Mouse (Mus musculus): Measurements from ENCODE around the gene Olfr555.

DNA sequence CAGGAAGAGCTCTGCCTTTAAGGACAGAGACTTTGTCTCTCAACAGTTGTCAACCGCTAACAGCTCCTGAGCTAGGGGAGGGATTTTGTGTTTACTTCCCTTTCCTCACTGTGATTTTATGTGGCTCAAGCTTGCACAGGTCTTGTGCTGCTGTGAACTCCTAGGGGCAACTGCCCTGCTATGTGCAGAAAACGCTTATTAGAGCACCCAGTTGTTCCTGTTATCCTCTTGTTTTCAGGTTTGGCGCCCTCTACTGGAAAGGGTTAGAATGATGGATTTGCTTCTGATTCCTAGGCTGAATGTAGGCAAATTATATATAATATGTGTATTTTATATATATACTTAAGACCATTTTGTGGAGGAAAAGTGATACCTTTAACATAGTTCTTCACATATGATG, 22.0 kb upstream of the Olfr555 start:
- TF ChIP-seq POLR2A (IDR thresholded peaks at IDR 0.05; ENCODE audit: insufficient read depth, low read depth, low read length), result no peak
- TF ChIP-seq CTCF (IDR thresholded peaks at IDR 0.05), result peak; percentile 76
